Mouse (Mus musculus) thymus, adult 2 months (tissue): Measurements from ENCODE around the gene Ndufa7. TPM values are rescaled to one million over a fixed set of nuclear protein-coding genes. Genes with fewer than 3 reads are reported as not detected.

Experiments used
- DNase-seq: peaks from one replicate; pipeline ENCODE4 v3.0.0; 2021
- H3K27ac ChIP-seq: fragments of 200-500 bp; 2 replicates; pipeline ENCODE4 v1.5.1; 2012; ENCODE audit warnings: low read length, control low read depth; ENCODE audit not compliant: control insufficient read depth, insufficient read depth
- H3K27me3 ChIP-seq: fragments of 200-500 bp; 2 replicates; pipeline ENCODE4 v1.6.1; 2012; ENCODE audit warnings: mild to moderate bottlenecking, low read length, moderate library complexity, mixed read lengths; ENCODE audit not compliant: control insufficient read depth, insufficient read depth
- H3K36me3 ChIP-seq: fragments of 200-500 bp; 2 replicates; pipeline ENCODE4 v1.6.1; 2012; ENCODE audit warnings: mild to moderate bottlenecking, low read length, moderate library complexity; ENCODE audit not compliant: control insufficient read depth, insufficient read depth
- H3K4me1 ChIP-seq: fragments of 200-500 bp; replicated peaks from 2 replicates; pipeline ENCODE4 v1.6.1; 2012; ENCODE audit warnings: low read length; ENCODE audit not compliant: control insufficient read depth, insufficient read depth
- H3K4me3 ChIP-seq: fragments of 200-500 bp; 2 replicates; pipeline ENCODE4 v1.5.1; 2012; ENCODE audit warnings: mild to moderate bottlenecking, low read length, control low read depth, moderate library complexity; ENCODE audit not compliant: control insufficient read depth, insufficient read depth
- CTCF ChIP-seq: fragments of 200-500 bp; IDR thresholded peaks from 2 replicates; pipeline ENCODE4 v1.5.1; 2012; ENCODE audit warnings: mild to moderate bottlenecking, control low read depth, low read length, moderate library complexity, borderline replicate concordance; ENCODE audit not compliant: control insufficient read depth, poor library complexity, insufficient read depth; ENCODE audit errors: extremely low read depth
- POLR2A ChIP-seq: fragments of 200-500 bp; IDR thresholded peaks from 2 replicates; pipeline ENCODE4 v1.6.1; 2012; ENCODE audit warnings: mild to moderate bottlenecking, low read length, control low read depth, moderate library complexity; ENCODE audit not compliant: control insufficient read depth, poor library complexity, insufficient read depth; ENCODE audit errors: extremely low read depth
- WGBS: fragments of 180-500 bp; shearing (Covaris S2); methylation state at CpG from one replicate; pipeline ENCODE4 v1.1.7; 2018; 5-methylcytosine and 5-hydroxymethylcytosine counted together
- polyA plus RNA-seq: library from polyadenylated mRNA; depleted of rRNA; stranded (reverse); fragments of >200 nt; gene quantifications from 2 replicates; pipeline ENCODE4 v1.2.3, GENCODE M21; 2012

The Ndufa7 gene
- polyA plus RNA-seq, 1 experiment = 382 TPM

DNA sequence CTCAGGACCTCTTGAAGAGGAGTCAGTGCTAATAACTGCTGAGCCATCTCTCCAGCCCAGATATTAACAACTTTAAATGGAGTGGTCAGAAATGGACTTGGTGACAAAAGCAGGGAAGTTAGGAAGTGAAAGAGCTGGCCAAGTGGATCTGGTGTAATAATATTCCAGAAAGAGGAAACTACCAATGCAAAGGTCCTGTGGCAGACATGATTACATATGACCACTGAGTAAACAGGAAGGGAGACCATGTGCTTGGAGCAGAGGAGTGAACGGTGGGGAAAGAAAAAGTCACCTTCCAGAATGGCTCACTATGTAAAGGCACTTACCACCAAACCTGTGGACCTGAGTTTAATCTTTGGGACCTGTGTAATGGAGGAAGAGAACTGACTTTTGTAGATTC, 25.1 kb upstream of the Ndufa7 start:
- no peaks in the 10 kb centered on the region for H3K27me3 ChIP-seq
- 23% methylated on average over 1 of the region's 1 CpGs for WGBS
- no peak overlapping the region for H3K4me3 ChIP-seq
- no peaks in the 10 kb centered on the region for H3K36me3 ChIP-seq
- no peak for TF ChIP-seq CTCF
- no peak for TF ChIP-seq POLR2A
- H3K27ac ChIP-seq = no peak overlapping the region
- no peak for DNase-seq
- no peaks in the 10 kb centered on the region for H3K4me1 ChIP-seq

DNA sequence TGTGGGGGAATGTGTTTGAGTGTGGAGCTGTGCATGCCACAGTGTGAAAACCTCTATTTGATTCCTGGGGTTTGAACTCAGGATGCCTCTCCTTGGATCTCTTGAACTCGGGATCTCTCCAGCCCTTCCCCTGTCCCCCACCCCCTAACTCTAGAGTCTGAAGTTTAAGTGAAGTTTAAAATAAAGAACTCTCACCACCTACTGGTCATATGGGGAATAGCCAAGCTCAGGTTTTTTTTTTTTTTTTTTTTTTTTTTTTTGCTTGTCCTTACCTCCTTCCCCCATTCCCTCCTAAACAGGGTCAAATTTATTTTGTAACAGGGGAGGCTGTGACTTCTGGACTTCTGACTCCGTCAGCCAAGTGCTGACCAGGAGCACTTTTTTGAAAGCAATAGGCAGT, 22.2 kb upstream of the Ndufa7 start:
- TF ChIP-seq CTCF (no peak), POLR2A (no peak)
- H3K4me1 ChIP-seq = no peaks in the 10 kb centered on the region
- no peak overlapping the region for H3K4me3 ChIP-seq
- no peak overlapping the region for H3K27ac ChIP-seq
- H3K36me3 ChIP-seq = no peaks in the 10 kb centered on the region
- DNase-seq = no peak
- H3K27me3 ChIP-seq = no peaks in the 10 kb centered on the region; the same call in 1 of the 2 replicates
- WGBS = 0% methylated on average over 2 of the region's 2 CpGs

DNA sequence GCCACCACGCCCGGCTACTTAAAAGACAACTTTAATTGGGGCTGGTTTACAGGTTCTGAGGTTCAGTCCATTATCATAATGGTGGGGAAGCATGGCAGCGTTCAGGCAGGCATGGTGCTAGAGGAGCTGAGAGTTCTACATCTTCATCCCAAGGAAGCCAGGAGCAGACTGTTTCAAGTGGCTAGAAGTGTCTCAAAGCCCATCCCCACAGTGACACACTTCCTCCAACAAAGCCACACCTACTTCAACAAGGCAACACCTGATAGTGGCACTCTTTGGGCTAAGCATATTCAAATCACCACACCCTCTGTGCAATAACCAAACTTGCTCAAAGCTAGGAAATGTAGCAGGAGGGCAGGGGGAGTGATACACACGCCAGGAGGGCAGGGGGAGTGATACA, 20.2 kb upstream of the Ndufa7 start:
- no peaks in the 10 kb centered on the region for H3K36me3 ChIP-seq

DNA sequence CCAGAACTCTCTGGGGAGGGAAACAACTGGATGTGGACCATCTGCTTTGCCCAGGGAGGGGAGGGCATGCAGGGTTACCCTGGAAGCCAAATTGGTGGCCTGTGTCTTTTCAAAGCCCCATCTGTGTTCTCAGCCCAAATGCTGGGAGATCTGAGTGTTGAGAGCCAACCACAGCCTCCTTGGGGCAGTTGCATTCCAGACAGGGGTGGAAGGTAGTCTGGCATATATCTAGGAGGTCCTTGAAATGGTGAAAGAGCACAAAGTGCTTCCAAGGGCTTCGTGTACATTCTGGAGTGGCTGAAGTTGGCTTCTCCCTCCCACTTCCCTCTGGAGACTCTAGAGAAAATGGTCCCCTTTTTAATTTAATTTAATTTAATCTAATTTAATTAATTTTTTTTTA, 19.6 kb upstream of the Ndufa7 start:
- H3K36me3 ChIP-seq = no peaks in the 10 kb centered on the region
- no peak overlapping the region for H3K4me3 ChIP-seq
- H3K27me3 ChIP-seq = no peaks in the 10 kb centered on the region; the same call in 1 of the 2 replicates
- DNase-seq = no peak
- 85% methylated on average over 1 of the region's 1 CpGs for WGBS
- TF ChIP-seq POLR2A (no peak), CTCF (no peak)
- H3K4me1 ChIP-seq = no peaks in the 10 kb centered on the region
- no peak overlapping the region for H3K27ac ChIP-seq

More for the DNA sequence above, 20.2 kb upstream of the Ndufa7 start:
- H3K4me1 ChIP-seq = no peaks in the 10 kb centered on the region
- no peak for TF ChIP-seq POLR2A
- TF ChIP-seq CTCF = no peak
- H3K27me3 ChIP-seq = no peaks in the 10 kb centered on the region; the same call in 1 of the 2 replicates
- no peak for DNase-seq
- no peak overlapping the region for H3K4me3 ChIP-seq
- 66% methylated on average over 4 of the region's 4 CpGs for WGBS
- no peak overlapping the region for H3K27ac ChIP-seq

DNA sequence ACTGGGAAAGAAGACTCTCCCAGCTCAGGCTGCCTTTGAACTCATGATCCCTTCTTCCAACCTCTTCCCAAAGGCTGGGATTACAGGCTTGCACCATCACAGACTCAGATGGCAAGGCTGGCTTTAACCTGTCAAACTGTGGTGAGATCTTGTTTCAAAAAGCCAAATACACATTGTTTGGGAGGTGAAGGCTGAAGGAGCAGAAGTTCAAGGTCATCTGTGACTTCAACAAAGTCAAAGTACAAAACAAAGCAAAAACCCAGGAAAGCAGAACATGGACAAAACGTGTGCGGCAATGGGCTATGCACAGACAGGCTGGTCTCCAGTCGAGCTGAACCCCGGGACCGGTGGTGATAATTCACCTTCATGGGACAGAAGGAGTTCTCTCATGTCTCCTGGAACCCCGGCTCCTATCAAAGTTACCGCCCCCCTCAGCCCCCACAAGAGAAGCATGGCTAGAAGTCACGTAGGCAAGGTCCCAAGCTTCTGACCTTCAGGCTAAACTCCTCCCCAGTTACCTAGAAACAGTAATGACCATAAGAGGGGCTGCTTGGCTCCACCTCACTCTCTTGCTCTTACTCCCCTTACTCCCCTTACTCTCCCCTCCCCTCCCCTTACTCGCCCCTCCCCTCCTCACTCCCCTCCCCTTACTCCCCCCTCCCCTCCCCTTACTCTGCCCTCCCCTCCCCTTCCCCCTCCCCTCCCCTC, 17.0 kb upstream of the Ndufa7 start:
- 71% methylated on average over 8 of the region's 9 CpGs for WGBS
- TF ChIP-seq CTCF = no peak
- no peak for TF ChIP-seq POLR2A
- Histone ChIP-seq H3K27me3 (peaks cover 4% of the 10 kb centered on the region; the same call in 1 of the 2 replicates), H3K36me3 (no peaks in the 10 kb centered on the region), H3K4me3 (no peak overlapping the region), H3K4me1 (peaks cover 6% of the 10 kb centered on the region; the same call in 1 of the 2 replicates), H3K27ac (no peak overlapping the region)
- DNase-seq = no peak

DNA sequence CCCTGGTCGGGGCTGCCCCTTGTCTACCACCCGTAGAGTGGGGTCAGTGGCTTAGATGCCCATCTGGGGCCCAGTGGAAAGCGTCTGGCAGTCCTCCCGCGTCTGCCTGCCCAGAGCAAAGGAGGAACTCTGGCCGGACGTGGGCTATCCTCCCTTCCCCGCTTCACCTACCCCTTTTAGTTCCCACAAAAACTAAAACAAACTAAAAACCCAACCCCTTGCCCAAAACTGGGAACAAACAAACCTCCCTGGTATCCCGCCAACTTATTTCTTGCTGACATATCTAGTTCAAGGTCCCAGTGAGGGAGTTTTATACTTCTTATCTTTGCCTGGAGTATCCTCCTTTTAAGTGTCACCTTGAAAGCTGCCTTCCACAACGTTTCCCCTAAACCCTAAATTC, 16.2 kb upstream of the Ndufa7 start:
- 12% methylated on average over 10 of the region's 10 CpGs for WGBS
- DNase-seq = no peak
- H3K27me3 ChIP-seq = peaks cover 4% of the 10 kb centered on the region; the same call in 1 of the 2 replicates

More for the DNA sequence above, 16.2 kb upstream of the Ndufa7 start:
- Histone ChIP-seq H3K36me3 (no peaks in the 10 kb centered on the region), H3K4me3 (no peak overlapping the region), H3K27ac (no peak overlapping the region), H3K4me1 (peaks cover 6% of the 10 kb centered on the region; the same call in 1 of the 2 replicates)
- no peak for TF ChIP-seq POLR2A
- TF ChIP-seq CTCF = no peak
